Mouse (Mus musculus) heart, embryonic 11.5 days (tissue): ENCODE results near the gene Akirin2. TPM values are rescaled to one million over a fixed set of nuclear protein-coding genes. Genes with fewer than 3 reads are reported as not detected.

Experiments
- ATAC-seq: fragments of 200-750 bp; cut with Nextera tagmentation; replicated peaks from 2 replicates; pipeline ENCODE4 v1.8.0; 2017; ENCODE audit warnings: moderate library complexity; ENCODE audit not compliant: insufficient number of reproducible peaks, low FRiP score, low TSS enrichment
- H3K27ac ChIP-seq: fragments of 300-500 bp; sonication (generic); 2 replicates; pipeline ENCODE4 v1.5.1; 2014; ENCODE audit warnings: mild to moderate bottlenecking, low read depth, low read length
- H3K27me3 ChIP-seq: fragments of 300-500 bp; sonication (generic); 2 replicates; pipeline ENCODE4 v1.6.1; 2014; ENCODE audit warnings: mild to moderate bottlenecking, low read length, mixed read lengths; ENCODE audit not compliant: control insufficient read depth, insufficient read depth
- H3K36me3 ChIP-seq: fragments of 300-500 bp; sonication (generic); 2 replicates; pipeline ENCODE4 v1.6.1; 2014; ENCODE audit warnings: mild to moderate bottlenecking, low read length, moderate library complexity, mixed read lengths; ENCODE audit not compliant: control insufficient read depth, insufficient read depth
- H3K4me1 ChIP-seq: fragments of 300-500 bp; sonication (generic); 2 replicates; pipeline ENCODE4 v1.6.1; 2014; ENCODE audit warnings: low read length; ENCODE audit not compliant: control insufficient read depth, insufficient read depth
- H3K4me2 ChIP-seq: fragments of 300-500 bp; sonication (generic); 2 replicates; pipeline ENCODE4 v1.6.1; 2014; ENCODE audit warnings: mild to moderate bottlenecking, moderate library complexity
- H3K4me3 ChIP-seq: fragments of 300-500 bp; sonication (generic); 2 replicates; pipeline ENCODE4 v1.5.1; 2014; ENCODE audit warnings: low read depth, low read length
- H3K9ac ChIP-seq: fragments of 300-500 bp; sonication (generic); 2 replicates; pipeline ENCODE4 v1.6.1; 2014; ENCODE audit warnings: mild to moderate bottlenecking, low read depth, low read length, moderate library complexity
- H3K9me3 ChIP-seq: fragments of 300-500 bp; sonication (generic); replicated peaks from 2 replicates; pipeline ENCODE4 v1.6.1; 2016; ENCODE audit warnings: low read length; ENCODE audit not compliant: control insufficient read depth
- WGBS: fragments of 180-500 bp; shearing (Covaris S2); extraction: QIAGEN DNeasy Blood & Tissue Kit; methylation state at CpG from one replicate; pipeline ENCODE4 v1.1.7; 2014; ENCODE audit not compliant: insufficient replicate concordance; 5-methylcytosine and 5-hydroxymethylcytosine counted together
- polyA plus RNA-seq: library from polyadenylated mRNA; unstranded; fragments of >200 nt; fragmentation: Nextera tagmentation; extraction: Ambion mirVana; gene quantifications from 2 replicates; pipeline ENCODE4 v1.2.1, GENCODE M21; 2014

The Akirin2 gene
- polyA plus RNA-seq = 50.5 and 52.5 TPM in 2 replicates

DNA sequence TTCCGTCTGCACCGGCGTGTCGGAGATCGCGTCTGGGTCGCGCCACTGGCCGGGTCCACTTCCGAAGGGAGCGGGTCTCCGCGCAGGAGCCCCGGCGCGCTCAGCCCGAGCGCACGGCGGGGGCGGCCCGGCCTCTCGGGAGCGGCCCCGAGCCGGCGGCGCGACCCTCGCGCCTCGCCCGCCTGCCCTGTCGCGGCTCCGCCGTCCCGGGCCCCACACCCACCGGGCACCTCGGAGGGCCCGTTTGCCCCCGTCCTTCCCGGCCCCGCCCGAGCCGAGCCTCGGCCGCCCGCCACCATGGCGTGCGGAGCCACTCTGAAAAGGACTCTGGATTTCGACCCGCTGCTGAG, at the start of gene Akirin2:
TSS of gene Akirin2 (plus strand) at position 190 of the 350 bp plus-strand sequence.
- peak; percentile 49 for ATAC-seq
- peak within 1 kb of the TSS; percentile 92 for H3K27ac ChIP-seq
- H3K27me3 ChIP-seq = no peaks in the 10 kb centered on the region
- peak within 1 kb of the TSS; percentile 88 for H3K4me3 ChIP-seq
- peaks cover 12% of the 10 kb centered on the region for H3K4me1 ChIP-seq
- peak within 1 kb of the TSS; percentile 99 for H3K9ac ChIP-seq
- H3K4me2 ChIP-seq = peak within 1 kb of the TSS; percentile 78
- WGBS = 1% methylated on average over 53 of the region's 53 CpGs
- no peaks in the 10 kb centered on the region for H3K9me3 ChIP-seq
- no peaks in the 10 kb centered on the region for H3K36me3 ChIP-seq

DNA sequence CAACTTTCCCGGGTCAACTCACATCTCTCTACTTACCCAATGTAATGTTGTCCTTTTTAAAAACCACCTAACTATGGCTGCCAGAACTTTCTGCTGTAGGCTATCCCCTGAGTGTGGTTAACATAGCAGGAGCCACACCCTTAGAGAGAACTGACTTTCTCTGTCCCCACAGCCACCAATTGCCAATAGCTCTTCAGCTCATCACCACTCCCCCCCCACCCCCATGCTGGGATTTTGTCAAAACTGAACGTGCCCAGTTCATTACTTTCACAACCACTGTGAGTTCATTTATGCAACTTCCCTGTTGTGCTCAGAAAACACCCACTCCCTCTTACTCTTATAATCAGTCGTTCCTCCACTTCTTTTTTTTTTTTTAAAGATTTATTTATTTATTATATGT, 40.4 kb upstream of the Akirin2 start:
- Histone ChIP-seq H3K36me3 (no peaks in the 10 kb centered on the region), H3K27ac (no peak overlapping the region), H3K4me1 (no peaks in the 10 kb centered on the region), H3K27me3 (no peaks in the 10 kb centered on the region), H3K4me3 (no peak overlapping the region), H3K9me3 (peaks cover 3% of the 10 kb centered on the region; the same call in 1 of the 2 replicates), H3K4me2 (no peak overlapping the region), H3K9ac (no peak overlapping the region)
- 79% methylated on average over 3 of the region's 3 CpGs for WGBS
- ATAC-seq = no peak

DNA sequence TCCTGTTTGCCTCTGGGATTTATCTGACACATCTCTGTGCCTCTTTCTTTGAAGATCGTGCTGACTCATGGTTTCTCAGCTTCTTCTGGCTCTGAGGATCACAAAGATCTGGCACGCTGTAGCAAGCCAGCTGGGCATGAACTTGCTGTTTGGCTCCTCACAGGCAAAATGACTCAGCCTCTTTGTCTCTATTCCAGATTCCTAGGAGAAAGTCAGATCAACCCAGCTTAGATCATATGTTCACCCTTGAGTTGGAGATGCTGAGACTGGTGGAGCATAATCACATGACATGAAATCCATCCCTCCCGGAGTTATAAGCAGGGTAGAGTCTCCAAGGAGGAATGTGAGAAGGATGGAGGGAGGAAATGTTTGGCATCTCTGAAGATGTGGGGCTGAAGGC, 27.9 kb upstream of the Akirin2 start:
- Histone ChIP-seq H3K4me3 (no peak overlapping the region), H3K27ac (no peak overlapping the region), H3K9ac (no peak overlapping the region), H3K36me3 (no peaks in the 10 kb centered on the region), H3K4me2 (no peak overlapping the region), H3K4me1 (no peaks in the 10 kb centered on the region), H3K9me3 (no peaks in the 10 kb centered on the region), H3K27me3 (no peaks in the 10 kb centered on the region)
- ATAC-seq = no peak
- WGBS = 72% methylated on average over 3 of the region's 3 CpGs

DNA sequence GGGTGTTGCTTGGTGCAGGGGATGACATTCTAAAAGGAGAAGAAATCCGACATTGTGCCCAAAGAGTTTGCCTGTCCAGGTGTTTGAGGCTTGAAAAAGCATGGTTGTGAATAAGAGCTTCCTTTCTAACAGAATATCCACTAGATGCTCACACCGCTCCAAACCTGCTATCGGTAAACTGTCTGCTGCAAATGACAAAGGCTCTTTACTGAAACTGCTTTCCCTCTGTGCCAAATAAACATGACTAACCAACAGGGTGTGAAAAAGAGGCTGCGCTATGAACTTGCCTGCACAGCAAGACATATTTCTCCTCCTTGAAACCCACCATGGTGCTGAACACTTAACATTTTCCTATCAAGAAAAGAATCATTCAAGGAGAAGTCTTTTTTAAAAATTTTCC, 27.2 kb upstream of the Akirin2 start:
- Histone ChIP-seq H3K27me3 (no peaks in the 10 kb centered on the region), H3K4me2 (no peak overlapping the region), H3K9ac (no peak overlapping the region), H3K36me3 (no peaks in the 10 kb centered on the region), H3K4me1 (no peaks in the 10 kb centered on the region), H3K9me3 (no peaks in the 10 kb centered on the region), H3K27ac (no peak overlapping the region), H3K4me3 (no peak overlapping the region)
- no peak for ATAC-seq
- 76% methylated on average over 4 of the region's 4 CpGs for WGBS

DNA sequence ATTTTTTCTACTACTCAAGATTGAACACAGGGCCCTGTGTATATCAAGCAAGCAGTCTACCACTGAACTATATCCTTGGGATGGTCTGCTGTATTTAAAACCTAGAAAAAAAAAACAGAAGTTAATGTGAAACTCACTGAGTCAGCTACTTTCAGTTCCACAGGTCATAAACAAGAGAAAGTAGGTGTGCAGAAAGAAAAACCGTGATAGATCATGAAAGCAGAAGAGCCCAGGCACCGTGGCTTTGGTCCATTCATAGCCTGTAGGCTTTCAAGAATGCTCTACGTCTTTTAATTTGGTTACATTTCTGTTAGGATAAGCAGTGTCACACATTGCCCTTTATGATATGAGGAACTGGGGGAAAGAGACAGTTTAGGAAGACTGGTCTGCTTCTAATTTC, 24.0 kb upstream of the Akirin2 start:
- H3K9me3 ChIP-seq = no peaks in the 10 kb centered on the region
- no peak overlapping the region for H3K4me2 ChIP-seq
- H3K36me3 ChIP-seq = no peaks in the 10 kb centered on the region
- no peak overlapping the region for H3K27ac ChIP-seq
- H3K27me3 ChIP-seq = no peaks in the 10 kb centered on the region
- ATAC-seq = no peak
- H3K4me3 ChIP-seq = no peak overlapping the region
- H3K4me1 ChIP-seq = no peaks in the 10 kb centered on the region
- no peak overlapping the region for H3K9ac ChIP-seq
- WGBS = 84% methylated on average over 3 of the region's 3 CpGs

DNA sequence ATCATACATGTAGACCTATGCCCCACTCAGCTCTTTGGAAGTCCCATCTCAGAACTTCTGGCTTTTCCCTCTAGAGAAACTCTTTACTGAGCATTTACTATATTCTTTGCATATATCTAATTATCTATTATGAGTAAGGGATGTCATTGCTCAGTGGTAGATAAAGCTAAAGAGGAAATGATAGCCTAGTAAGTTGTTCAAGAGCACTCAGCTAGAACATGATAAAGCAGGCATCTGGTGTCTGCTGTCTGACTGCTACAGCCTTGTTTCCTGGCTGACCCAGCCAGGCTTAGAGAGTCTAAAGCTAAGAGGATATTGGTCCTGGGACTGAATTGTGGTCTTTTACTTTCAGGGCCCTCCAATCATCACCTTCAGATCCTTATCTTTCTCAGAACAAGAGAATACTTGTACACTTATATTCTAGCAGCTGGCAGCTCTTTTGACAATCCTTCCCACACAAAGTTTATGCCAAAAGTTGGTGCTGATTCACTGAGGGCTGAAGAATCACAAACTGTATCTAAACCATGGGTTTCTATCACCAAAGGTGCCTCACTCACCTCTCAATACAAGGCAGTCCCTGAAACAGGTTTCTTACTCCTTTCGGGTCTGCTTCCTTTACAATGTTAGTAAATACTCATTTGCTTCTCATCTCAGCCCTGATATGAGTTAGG, 22.2 kb upstream of the Akirin2 start:
- Histone ChIP-seq H3K4me1 (no peaks in the 10 kb centered on the region), H3K4me2 (no peak overlapping the region), H3K9ac (no peak overlapping the region), H3K27ac (no peak overlapping the region), H3K9me3 (no peaks in the 10 kb centered on the region), H3K27me3 (no peaks in the 10 kb centered on the region), H3K36me3 (no peaks in the 10 kb centered on the region), H3K4me3 (no peak overlapping the region)
- WGBS = 79% methylated on average over 1 of the region's 1 CpGs
- ATAC-seq = no peak

DNA sequence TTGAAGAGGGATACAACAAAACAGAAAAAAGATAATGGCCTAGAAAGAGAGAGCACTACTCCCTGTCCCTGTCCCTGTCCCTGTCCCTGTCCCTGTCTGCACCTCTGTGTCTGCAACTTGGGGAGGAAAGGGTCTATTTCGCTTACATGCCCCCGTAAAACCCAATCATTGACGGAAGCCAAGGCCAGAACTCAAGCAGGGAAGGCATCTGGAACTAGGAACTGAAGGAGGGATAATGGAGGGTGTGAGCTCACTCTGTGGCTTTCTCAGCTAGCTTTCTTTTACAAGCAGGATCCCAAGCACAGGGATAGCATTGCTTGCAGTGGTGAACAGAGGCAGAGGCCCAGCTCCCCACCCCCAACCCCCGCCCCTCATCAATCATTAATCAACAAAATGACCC, 21.4 kb upstream of the Akirin2 start:
- ATAC-seq = no peak
- 0 out of 2 replicates have a peak, but pooled peaks cover 2% of the 10 kb centered on the region for H3K9me3 ChIP-seq
- 64% methylated on average over 4 of the region's 4 CpGs for WGBS
- no peaks in the 10 kb centered on the region for H3K36me3 ChIP-seq
- H3K4me1 ChIP-seq = no peaks in the 10 kb centered on the region
- H3K27me3 ChIP-seq = no peaks in the 10 kb centered on the region
- no peak overlapping the region for H3K27ac ChIP-seq
- no peak overlapping the region for H3K4me2 ChIP-seq
- no peak overlapping the region for H3K4me3 ChIP-seq
- no peak overlapping the region for H3K9ac ChIP-seq

DNA sequence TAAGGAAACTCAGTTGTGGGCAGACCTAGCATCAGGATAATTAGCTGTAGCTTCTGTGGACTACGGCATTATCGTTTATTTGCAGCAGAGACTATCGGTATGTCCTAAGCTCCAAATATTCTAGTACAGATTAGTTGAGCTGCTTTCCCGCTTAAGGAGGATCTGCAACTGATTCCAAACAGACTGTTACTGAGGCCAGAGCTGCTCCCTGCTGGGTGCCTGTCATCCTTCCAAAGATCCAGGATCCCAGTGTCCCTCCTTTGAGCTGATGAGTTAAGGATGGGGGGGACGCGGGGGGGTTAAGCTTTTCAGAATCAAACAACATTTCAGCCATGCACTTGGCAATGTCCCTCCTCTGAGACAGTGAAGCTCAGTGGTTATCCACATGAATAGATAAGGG, 20.8 kb upstream of the Akirin2 start:
- 83% methylated on average over 6 of the region's 6 CpGs for WGBS
- H3K9me3 ChIP-seq = 0 out of 2 replicates have a peak, but pooled peaks cover 4% of the 10 kb centered on the region
- no peak overlapping the region for H3K4me2 ChIP-seq
- no peak overlapping the region for H3K9ac ChIP-seq
- H3K27ac ChIP-seq = no peak overlapping the region
- no peaks in the 10 kb centered on the region for H3K27me3 ChIP-seq
- no peaks in the 10 kb centered on the region for H3K36me3 ChIP-seq
- no peak for ATAC-seq
- H3K4me3 ChIP-seq = no peak overlapping the region
- H3K4me1 ChIP-seq = no peaks in the 10 kb centered on the region
